Mouse (Mus musculus): ENCODE measurements around the gene Sumf1.

- TF ChIP-seq FLI1 (IDR thresholded peaks at IDR 0.05; ENCODE audit: low read length) (no peak), GATA1 (IDR thresholded peaks at IDR 0.05; ENCODE audit: borderline replicate concordance, low read length) (no peak)
Measured at GRCm38 (mm10) chr6:108234536-108234935, 49.2 kb upstream of the Sumf1 start.

Data from megakaryocyte, embryonic 14.5 days (primary cell).